Mouse (Mus musculus) megakaryocyte-erythroid progenitor cell, adult 5-6 weeks (primary cell): ENCODE results near the gene Actg1. TPM values are rescaled to one million over a fixed set of nuclear protein-coding genes. Genes with fewer than 3 reads are reported as not detected.

ENCODE experiments used
- ATAC-seq: replicated peaks from 2 replicates; pipeline ENCODE4 v1.8.0; 2016; ENCODE audit warnings: mild to moderate bottlenecking, inconsistent platforms; ENCODE audit not compliant: severe bottlenecking, poor library complexity, low FRiP score, low TSS enrichment
- total RNA-seq, 2 experiments: library from RNA; stranded (forward) in 1 of 2; stranded (reverse) in 1 of 2; fragments of 200-1000, 215-1000 nt in 1 of 2; fragments of >200 nt in 1 of 2; fragmentation: Nextera tagmentation in 1 of 2; gene quantifications; 2 replicates each; pipeline ENCODE4 v1.2.3; 2014 to 2017

Actg1 gene
- total RNA-seq (2014; fragmentation: Nextera tagmentation) (774 and 823 TPM in 2 replicates), total RNA-seq (2017) (492 and 662 TPM in 2 replicates)

DNA sequence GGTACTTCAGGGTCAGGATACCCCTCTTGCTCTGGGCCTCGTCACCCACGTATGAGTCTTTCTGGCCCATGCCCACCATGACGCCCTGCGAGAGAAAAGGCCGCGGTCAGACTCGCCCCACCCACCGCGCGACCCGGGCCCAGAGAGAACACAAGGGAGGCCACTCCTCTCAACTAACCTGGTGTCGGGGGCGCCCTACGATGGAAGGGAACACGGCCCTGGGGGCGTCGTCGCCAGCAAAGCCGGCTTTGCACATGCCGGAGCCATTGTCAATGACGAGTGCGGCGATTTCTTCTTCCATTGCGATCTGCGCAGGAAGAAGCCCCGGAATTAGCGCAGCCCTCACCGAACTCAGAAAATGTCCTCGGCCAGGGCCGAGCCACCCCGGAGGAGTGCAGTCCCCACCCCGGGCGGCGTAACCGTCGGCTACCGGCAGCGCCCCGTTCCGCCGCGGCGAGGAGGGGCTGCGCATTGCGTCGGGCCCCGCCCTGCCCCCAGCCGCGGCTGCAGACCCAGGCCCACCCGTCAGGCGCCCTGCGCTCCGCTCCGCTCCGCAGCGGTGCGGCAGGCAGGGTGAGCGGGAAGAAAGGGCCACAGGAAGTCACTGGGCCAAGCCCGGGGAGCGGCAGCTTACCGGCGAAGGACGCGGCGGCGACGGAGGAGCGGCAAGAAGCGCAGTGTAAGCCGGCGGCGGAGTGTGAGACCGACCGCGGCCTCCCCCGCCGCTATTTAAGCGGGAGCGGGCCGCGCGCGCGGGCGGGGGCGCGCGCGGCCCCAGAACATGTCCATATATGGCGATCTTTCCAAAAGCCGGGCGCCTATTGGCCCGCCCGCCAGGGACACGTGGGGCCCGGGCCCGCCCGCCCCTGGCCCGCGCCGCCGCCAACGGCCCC lies at the start of gene Actg1:
TSS of gene Actg1 (minus strand) at position 752 of the 893 bp plus-strand sequence.
- ATAC-seq, result peak; percentile 19; the same call in 1 of the 2 replicates

DNA sequence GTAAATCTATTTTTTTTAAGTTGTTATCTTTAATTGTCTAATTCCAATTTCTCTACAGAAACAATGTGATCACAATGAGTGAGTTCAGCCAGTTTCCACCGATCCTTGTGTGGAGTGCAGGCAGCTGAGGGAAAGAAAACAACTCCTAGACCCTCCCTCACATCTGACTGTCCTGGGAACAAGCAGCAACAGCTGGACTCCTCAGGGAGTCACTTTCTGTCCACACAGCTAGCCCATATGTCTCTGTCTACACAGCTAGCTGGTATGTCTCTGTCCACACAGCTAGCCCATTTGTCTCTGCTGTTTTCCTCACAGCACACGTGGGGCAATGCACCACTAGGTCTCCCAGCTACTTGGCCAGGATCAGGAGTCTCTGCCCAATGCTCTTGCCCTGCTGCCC lies 49.3 kb upstream of the Actg1 start:
- no peak for ATAC-seq

DNA sequence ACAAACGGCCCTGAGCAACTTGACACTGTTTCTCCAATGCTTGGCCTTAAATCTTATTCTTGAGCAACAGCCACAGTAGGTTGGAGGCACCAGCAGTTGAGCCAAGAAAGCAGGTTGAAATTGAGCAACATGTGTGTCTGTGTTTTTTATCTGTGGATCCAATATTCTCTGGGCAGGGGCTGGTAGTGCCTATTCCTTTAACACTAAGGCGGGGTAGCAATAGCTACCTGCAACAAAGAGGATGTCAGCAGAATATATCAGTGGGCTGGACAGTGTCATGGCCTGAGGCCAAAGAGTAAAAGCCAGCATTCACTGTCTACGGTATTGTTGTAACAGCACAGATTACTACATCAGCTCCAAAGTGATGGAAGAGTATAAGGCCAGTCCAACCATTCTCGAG lies 47.3 kb upstream of the Actg1 start:
- ATAC-seq, result no peak

DNA sequence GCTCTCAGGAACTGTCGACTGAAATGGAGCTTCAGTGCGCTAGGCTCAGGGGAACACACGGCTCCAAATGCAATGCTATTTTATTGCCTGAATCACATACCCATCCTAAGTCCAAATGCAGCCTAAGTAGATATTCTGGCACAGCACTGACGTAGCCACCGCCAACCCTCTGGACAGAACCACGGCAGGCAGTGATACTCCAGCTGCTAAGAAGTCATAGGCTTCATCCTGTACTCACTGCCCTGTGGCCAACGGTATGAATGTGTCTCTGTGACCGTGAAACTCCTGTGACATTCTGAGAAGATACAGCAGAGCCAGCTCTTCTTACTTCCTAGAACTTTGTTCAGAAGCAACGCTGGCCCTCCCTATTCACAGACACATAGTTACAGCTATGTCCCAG lies 40.2 kb upstream of the Actg1 start:
- ATAC-seq, result no peak

DNA sequence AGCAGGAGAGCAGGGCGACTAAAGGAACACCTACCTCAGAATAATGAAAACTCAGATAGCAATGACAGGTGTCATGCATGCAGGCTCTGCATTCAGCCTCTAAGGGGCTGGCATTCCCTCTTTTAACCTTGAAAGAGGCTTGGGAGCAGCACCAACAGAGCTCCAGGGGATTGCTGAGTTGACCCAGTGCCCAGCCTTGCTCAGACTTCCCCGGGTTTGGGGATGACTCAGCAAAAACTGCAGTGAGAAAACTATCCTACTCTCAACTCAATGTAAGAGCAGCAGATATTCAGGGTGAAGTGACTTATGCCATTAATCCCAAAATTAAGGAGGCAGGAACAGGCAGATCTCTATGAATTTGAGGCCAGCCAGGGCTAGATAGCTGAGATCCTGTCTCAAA lies 38.8 kb upstream of the Actg1 start:
- ATAC-seq, result 0 out of 2 replicates have a peak, but pooled peaks have one; percentile 15

DNA sequence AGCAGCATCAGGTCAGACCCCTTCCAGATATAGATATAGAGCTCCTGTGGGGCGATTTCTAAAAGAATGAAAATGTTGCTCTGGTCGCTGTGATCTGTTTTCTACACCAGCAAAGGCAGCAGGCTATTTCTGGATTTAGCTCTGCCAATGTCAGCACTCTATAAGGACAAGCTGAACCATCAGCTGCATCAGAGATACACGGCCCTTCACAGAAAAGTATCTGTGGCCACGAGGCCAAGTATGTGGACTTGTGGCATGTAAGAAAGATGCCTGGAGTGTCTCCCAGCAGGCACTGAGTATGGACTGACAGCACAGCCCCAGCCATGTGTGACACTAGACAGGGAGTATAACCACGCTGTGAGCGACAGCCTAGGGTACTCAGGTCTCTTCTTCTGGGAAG lies 38.3 kb upstream of the Actg1 start:
- no peak for ATAC-seq

DNA sequence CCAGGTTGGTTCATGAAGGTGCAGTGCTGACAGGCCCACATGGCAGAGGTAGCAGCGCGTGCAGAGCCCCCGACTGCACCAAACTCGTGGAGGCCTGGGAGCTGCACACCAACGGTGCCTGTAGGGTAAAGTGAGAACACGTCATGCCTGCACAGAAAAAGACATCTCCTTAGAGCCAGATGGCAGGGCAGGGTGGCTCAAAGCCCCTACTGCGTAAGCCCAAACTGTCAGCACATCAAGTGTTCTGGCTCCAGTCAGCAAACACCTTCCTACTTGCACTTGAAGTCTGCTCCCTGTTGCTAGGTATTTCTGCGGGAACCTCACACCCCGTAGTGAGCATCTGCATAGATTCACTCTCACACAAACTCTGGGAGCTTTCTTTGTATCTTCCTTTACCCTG lies 34.2 kb upstream of the Actg1 start:
- ATAC-seq, result no peak

DNA sequence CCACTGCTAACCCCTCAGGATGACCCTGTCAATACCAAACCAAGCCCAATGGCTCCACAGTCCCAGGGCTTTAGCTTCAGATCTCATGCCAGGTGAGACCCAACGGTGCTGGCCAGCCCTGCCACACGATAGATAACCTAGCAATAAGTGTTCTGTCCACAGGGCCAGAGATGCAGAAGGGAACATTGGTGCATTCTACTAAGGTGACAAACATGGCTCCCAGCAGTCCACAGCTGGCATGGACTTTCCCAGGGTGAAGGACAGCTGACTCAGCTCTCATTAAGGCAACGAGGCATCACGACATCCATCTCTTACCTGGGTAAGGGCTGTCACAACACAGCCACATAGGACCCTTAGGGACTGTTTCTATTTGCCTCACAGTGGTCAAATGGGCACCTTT lies 32.8 kb upstream of the Actg1 start:
- ATAC-seq, result no peak

DNA sequence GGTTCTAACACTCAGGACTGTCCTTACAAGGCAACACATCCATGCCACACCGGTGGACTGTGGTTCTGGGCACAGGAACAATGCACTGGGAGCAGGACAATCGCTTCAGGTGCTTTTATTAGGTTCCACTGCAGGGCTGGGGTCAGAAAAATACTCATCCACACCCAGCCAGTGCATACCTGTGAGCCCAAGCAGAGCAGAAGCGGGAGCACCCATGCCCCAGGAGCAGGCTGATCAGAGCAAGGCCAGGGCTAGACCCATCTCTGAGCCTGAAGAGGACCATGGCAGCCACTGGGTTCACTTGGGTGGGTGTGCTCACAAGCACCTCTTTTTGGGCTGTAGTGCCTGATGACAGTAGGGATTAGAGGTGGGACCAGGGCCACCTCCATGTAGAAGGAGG lies 31.9 kb upstream of the Actg1 start:
- ATAC-seq, result no peak

DNA sequence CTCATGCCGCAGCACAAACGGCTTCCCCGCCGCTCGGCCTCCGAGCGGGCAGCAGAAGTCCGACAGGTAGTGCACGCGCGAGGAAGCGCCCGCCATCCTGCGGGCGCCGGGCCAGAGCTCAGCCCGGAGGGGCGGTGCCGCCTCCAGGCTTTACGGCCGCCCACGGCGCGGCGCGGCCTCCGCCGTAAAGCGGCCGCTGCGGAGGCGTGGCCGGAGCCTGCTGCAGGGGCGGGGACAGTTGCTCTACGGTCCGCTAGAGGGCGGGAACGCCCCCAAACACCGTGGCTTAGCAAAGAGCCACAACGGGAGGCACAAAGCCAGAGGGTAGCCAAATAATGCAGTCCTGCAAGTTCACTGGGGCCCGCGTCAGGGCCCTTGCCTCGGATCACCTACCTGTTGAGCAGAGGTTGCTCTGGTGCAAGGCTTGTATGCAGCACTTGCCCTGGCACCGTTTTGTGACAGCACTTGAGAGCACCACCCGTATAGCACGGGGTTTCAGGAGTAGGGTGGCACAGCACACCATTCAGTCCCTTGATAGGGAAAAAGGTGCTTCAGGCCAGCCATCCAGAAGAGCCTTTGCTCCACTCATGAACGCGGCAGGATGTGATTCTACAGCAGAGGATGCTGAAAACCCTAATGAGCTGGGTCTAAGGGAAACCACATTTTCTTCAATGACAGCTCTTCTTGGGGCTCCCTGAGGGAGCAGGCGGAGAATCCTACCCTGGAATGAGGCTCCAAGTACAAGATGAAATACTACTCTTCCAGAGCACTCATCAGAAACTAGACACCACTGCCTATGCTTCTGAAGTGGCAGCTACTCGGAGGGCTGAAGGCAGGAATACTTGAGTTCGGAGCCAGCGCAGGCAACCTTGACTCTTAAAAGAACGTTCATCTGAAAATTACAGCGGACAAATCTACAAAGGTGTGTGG lies 30.5 kb upstream of the Actg1 start, which contains the start of gene Faap100:
TSS of gene Faap100 (minus strand) at position 154 of the 930 bp plus-strand sequence.
- peak; percentile 80 for ATAC-seq

DNA sequence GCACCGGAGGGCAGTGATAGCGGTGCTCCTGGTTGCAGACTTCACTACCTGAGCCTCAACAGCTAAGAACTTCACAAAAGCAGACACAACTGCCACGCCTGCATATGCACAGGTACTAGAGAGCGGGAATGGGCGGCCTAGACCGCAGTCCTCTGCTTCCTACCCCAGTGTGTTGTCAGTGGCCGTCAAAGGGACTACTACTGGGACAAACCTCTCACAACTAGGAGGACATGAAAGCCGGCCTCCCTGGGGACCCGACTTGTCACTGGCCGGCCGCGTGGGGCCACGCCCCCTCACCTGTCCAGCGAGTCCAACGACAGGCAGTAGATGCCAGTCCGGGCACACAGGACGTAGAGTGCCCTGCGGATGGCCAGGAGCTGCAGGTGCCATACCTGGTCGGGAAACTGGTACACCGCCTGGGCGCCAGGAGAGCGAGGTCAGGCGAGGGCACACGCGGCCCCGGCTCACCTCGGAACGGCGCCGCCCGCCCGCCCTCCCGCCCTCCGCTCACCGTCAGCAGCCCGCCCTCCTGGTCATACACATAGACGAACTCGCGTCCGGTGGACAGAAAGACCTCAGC lies 29.8 kb upstream of the Actg1 start:
- 0 out of 2 replicates have a peak, but pooled peaks have one; percentile 20 for ATAC-seq

DNA sequence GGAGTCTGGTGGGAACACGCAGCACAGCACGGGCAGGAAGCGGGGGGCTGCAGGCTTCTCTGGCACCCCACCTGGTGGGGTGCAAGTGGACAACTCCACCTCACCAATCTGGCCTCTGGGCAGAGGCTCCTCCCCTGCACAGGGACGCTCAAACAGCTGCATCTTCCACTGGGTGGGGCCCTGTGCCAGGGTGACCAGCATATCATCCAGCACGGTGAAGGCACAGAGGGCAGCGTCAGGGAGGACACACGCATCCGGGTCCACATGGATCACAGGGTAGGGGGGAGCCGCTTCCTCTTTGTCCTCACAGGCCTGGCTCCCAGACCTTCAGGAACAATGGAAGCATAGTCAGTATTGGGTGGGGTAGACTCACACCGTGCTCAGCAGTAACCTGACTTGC lies 29.0 kb upstream of the Actg1 start:
- ATAC-seq, result no peak

DNA sequence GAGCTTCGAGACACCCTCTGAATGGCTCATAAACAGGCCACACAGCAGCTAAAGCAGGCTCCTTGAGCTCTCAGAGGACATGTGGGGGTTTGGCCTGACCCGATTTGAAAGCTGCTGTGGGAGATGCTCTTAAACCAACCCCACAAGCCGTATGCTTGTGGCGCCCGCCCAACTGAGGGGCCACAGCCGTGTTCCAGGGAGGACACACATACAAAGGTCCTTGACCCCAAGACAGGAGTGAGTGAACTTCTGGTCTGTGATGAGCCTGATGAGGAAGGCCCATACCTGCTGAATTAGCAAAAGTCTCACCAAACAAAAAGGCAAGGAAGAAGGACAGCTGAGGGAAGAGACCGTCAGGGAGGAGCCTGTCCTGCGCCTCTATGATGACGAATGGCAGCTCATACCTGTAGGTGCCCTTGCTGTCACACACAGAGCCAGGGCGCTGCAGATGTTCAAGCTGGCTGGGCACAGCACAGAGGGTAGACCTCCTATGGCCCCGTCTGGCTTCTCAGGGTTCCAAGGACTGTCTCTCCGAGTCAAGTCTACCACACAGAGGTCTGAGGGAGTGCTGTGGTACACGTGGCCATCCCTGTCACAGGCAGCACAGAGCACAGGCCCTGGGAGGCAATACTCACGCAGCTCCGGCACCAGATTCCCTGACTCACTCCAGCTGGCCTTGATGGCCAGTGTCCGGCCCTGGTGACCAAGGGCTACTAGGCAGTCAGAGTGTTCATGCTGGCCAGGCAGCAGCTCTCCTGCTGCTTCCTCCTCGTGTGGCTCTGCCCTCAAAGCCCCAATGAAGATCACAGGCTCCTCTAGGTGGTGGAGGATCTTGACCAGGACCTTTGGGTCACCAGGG lies 28.2 kb upstream of the Actg1 start:
- ATAC-seq, result no peak

DNA sequence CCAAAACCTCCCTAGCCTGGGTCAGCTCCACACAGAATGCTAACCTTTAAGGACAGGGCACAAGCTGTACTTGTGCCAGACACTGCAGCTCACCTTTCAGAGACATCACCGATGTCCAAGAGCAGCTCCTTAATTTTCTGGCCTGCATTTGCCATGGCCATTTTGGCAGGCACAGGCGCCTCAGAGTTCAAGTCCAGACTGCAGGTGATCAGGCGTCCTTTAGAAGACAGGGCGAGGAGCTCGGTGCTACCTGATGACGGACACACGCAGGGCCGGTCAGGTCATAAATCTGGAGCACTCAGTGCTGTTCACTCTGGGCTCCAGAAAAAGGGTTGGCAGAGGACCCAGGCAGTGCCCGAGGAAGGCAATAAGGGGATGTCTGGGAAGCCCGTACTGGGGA lies 27.0 kb upstream of the Actg1 start:
- no peak for ATAC-seq

DNA sequence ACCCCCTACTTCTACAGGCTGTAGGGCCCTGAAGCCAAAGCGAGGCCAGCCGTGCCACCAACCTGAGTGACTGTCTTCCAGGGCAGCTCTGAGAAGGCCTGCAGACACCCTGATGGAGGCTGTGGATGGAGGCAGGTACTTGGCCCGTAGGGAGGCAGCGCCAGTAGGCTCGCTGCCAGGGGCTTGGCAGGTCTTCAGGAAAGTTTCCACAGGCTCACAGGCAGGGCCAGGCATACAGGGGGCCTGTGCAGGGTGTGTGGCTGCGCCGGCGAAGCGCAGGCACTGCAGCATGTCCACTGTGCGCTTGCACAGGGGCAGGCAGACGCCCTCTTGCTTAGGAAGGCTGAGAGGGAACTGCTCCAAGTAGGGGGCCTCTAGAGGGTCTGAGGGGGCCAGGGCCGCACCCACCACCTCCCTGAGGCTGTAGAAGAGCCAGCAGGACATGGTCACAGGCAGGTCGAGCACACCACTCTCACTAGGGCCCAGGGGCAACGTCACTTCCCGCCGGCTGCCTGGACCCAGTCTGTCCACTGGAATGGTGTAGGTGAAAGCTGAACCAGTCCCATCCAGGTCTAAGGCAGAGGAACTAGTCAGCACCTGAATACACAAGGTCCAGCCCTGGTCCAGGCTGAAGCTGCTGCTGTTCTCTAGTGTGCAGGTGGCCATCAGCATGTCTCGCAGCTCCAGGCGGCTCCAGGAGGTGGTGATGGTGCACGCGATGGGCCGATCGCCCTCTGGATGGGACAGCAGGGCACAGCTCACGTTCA lies 25.7 kb upstream of the Actg1 start:
- no peak for ATAC-seq

DNA sequence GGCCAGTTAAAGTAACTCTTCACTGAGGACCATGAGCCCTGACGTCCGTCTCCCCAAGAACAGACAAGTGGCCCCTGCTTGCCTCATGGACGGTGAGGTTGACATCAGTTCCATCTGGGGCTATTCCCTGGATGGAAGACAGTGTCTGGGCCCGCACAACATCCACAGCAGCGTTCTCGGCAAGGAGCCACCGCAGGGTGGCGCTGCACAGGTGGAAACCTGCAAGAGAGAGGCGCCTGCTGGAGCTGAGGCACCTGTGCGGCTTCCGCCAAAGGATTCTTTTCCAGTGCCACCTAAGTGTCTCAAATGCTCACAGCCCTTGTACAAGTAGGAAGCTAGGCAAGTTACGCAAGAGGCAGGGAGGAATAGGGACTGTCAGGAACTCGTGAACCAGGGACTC lies 24.7 kb upstream of the Actg1 start:
- no peak for ATAC-seq

DNA sequence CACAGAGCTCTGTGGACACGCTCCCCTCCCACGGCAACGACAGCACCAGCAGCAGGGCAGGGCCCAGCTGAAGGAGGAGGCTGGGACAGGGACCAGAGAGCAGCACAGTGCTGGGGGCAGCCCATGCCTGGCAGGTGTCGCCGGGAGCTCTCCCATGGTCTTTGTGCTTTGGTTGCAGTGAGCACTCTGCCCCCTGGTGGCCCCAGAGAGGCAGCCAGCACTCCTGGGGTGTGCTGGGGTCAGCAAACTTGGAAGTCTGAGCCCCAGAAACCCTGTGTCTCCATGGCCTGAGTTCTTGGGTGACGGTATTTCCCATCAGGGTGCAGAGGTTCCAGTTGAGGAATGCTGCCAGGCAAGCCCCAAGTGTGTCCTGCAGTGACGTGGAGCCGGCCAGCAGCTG lies 21.3 kb upstream of the Actg1 start:
- peak; percentile 66 for ATAC-seq

DNA sequence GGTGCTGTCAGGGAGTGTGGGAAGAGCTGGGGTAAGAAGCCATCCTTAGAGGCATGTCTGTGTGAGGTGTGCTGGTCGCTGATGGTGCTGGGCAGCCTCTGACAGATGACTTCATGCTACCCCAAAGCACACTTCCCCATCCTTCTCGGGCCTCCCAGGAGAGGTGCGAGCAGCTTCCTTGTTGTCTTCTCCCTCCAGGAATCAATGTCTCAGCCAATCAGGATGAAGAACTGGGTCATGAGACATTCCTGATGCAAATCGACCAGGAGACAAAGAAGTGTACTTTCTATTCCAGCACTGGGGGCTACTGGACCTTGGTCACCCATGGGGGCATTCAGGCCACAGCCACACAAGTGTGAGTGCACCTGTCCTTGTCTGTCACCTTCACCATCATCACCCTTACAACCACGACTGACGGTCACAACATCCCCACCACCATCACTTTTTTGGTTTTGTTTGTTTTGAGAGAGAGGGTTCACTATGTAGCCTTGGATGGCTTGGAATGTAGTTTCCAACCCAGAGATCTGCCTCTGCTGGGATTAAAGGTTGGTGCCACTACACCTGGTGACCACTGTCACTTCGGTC lies 18.2 kb upstream of the Actg1 start:
- no peak for ATAC-seq
